Mouse (Mus musculus) liver, adult (tissue): ENCODE measurements around the gene Atg4d.

Experiments
- GATA4 ChIP-seq: IDR thresholded peaks from 2 replicates; pipeline ENCODE4 v1.6.1; 2014; ENCODE audit warnings: mild to moderate bottlenecking, low read length; ENCODE audit not compliant: insufficient replicate concordance

Atg4d gene

GRCm38 (mm10) chr9:21265000-21265561 lies at the start of gene Atg4d:
Atg4d (plus strand) TSS chr9:21265293.
- peak; percentile 100 for TF ChIP-seq GATA4

- TF ChIP-seq GATA4: no peak
Measured at GRCm38 (mm10) chr9:21216050-21216841, 48.8 kb upstream of the Atg4d start.

DNA sequence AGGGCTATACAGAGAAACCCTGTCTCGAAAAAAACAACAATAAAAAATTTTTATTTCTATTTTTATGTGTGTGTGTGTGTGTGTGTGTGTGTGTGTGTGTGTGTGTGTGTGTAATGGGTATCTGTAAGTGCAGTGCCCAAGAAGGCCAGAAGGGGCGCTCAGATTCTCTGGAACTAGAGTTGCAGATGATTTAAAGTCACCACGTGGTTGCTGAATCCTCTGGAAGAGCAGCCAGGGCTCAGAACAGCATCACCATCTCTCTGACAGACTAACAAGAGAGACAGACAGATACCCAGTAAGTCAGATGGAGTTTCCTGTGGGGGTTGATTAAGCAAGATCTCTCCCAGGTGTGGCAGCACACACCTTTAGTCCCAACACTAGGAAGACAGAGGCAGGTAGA lies 45.3 kb upstream of the Atg4d start:
- TF ChIP-seq GATA4: no peak

DNA sequence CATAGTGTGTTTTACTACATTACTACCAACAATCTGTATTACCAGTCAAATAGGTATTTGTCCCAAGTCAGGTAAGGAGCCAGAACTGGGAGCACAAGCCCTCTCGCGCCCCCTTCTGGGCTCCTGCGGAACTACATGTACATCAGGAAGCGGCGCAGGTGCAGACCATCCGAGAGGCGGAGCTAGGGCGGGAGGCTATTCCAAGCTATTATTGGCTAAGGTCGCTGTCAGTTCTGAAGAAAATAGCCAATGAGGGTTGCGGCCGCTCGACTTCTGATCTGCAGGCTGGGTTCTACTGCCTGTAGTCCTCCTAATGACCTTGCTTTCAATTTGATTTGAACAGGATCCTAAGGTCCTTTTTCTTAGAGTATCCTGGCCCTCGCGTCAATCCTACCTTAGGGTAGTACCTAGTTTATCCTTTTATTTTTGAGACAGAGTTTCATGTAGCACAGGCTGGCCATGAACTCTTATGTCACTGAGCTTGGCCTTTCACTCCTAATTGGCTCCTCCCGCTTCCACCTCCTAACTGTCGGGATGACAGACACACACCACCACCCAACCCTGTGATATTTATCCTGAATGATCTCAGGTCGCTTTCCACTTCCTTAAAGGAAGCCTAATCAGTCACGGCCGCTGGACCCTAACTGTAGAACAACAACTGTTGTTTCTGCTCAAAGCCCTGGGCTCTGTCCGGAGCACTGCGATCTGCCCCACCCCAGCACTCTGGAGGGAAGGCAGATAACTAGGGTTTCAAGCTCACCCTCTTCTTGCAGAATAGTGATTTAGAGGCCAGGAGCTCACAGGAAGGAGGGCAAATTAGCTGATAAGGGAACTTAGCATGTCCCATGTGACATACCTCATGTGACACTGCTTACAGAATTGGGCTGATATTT lies 44.4 kb upstream of the Atg4d start:
- no peak for TF ChIP-seq GATA4

DNA sequence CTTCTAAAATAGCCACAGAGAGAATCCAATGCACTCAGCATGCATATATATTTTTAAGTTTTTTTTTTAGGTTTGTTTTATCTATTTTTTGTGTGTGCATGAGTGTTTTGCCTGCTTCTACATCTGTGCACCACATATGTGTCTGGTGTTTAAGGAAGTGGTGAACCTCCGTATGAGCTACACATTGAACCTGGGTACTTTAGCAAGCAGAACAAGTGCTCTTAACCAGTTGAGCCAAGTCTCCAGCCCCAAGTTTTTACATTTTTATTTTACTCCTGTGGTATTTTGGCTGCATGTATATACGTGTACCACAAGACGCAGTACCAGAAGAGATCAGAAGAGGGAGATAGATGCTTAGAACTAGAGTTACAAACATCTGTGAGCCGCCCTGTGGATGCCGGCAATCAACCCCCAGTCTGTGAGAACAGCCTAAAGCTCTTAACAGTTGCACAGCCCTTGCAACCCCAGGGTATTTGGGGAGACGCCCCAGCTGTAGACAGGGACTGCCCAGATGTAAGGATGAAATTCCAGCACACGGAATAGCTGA lies 43.6 kb upstream of the Atg4d start:
- TF ChIP-seq GATA4: no peak

GRCm38 (mm10) chr9:21223906-21224305 lies 41.2 kb upstream of the Atg4d start:
- no peak for TF ChIP-seq GATA4

DNA sequence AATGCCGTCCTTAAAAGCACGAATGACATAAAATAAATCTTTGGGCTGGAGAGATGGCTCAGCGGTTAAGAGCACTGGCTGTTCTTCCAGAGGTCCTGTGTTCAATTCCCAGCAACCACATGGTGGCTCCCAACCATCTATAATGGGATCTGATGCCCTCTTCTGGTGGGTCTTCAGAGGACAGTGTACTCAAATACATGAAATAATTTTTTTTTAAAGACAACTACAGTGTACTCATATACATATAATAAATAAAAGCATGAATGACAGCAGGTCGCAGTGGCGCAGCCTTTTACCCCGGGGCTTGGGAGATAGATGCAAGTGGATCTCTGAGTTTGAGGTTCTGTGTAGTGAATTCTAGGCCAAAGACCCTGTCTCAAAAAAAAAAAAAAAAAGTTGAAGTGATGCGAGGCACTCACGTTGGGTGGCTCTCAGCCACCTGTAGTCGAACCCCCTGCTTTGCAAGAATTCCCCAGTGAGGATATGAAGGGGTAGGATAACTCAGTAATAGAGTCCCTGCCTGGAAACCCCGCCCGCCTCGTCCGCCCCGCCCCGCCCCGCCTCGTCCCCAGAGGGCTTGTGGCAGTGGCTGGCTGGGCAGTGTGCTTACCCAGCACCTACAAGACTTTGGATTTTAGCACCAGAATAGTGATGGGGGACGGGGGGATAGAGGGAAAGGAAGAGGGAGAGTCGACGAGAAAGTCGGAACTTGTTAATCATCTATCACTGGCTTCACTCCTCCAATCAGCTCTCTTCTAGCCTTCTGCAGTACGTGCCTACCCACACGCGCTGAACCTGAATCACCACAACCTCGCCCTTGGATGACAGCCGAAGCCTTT lies 40.3 kb upstream of the Atg4d start:
- TF ChIP-seq GATA4: no peak

- no peak for TF ChIP-seq GATA4
Measured at GRCm38 (mm10) chr9:21225415-21225758, 39.7 kb upstream of the Atg4d start.

GRCm38 (mm10) chr9:21227342-21227741 lies 37.8 kb upstream of the Atg4d start:
- TF ChIP-seq GATA4: peak; percentile 84; the same call in 1 of the 2 replicates

GRCm38 (mm10) chr9:21231551-21231950 lies 33.5 kb upstream of the Atg4d start:
- TF ChIP-seq GATA4: no peak

DNA sequence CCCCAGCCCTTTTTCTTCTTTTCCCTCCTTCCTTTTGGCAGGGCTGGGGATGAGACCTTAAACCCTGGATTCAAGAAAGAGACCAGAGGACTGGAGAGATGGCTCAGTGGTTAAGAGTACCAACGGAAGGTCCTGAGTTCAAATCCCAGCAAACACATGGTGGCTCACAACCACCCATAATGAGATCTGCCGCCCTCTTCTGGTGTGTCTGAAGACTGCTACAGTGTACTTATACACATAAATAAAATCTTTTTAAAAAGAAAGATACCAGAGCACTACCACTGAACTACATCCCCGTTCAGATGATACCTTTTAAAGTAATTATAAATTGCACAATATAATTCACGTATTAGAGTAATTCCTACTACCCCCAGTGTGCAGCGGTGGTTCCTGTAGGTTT lies 32.2 kb upstream of the Atg4d start:
- TF ChIP-seq GATA4: no peak

GRCm38 (mm10) chr9:21233366-21233765 lies 31.7 kb upstream of the Atg4d start:
- no peak for TF ChIP-seq GATA4

- TF ChIP-seq GATA4: no peak
Measured at GRCm38 (mm10) chr9:21233805-21234204, 31.3 kb upstream of the Atg4d start.

- TF ChIP-seq GATA4: no peak
Measured at GRCm38 (mm10) chr9:21235341-21235740, 29.8 kb upstream of the Atg4d start.

DNA sequence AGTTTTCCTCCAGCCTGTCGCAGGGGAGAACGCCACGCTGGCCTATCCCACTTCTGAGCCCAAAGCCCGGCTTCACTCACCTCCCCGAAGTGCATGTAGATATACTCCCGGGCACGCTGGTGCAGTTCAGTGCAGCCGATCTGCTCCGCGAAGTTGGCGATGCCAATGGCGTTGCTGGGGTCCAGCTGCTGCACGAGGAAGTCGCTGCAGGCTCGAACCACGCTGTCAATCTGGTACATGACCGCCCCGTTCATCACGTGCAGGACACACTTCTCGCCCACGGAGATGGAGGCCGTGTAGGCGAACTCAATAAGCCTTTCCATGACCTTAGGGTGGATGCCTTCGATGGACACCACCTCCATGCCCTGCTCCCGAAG lies 28.1 kb upstream of the Atg4d start:
- TF ChIP-seq GATA4: no peak

- TF ChIP-seq GATA4: no peak
Measured at GRCm38 (mm10) chr9:21237368-21238003, 27.6 kb upstream of the Atg4d start.
